Mouse (Mus musculus) CH12.LX (cell line): ENCODE results near the gene Scand1. TPM values are rescaled to one million over a fixed set of nuclear protein-coding genes. Genes with fewer than 3 reads are reported as not detected.

Source experiments
- DNase-seq: peaks from one replicate; pipeline ENCODE4 v3.0.0-alpha.2; 2013; ENCODE audit errors: extremely low read depth
- H3K27ac ChIP-seq: 2 replicates; pipeline ENCODE4 v1.5.1; 2012; ENCODE audit warnings: low read depth, mild to moderate bottlenecking, control low read depth, moderate library complexity; ENCODE audit not compliant: insufficient read depth
- H3K27me3 ChIP-seq: replicated peaks from 2 replicates; pipeline ENCODE3; 2012; ENCODE audit warnings: inconsistent platforms
- H3K36me3 ChIP-seq, 2 experiments: replicated peaks in 1 of 2; 2 replicates each; pipeline versions ENCODE3 to v1.6.1; 2012; ENCODE audit warnings: inconsistent platforms in 1 of 2, low read length in 1 of 2, mild to moderate bottlenecking in 1 of 2, mixed read lengths in 1 of 2, moderate library complexity in 1 of 2; ENCODE audit not compliant: control insufficient read depth in 1 of 2, insufficient read depth in 1 of 2
- H3K4me1 ChIP-seq, 2 experiments: 2 replicates each; pipeline ENCODE4 v1.6.1; 2012; ENCODE audit warnings: inconsistent platforms in 1 of 2, moderate library complexity in 1 of 2; ENCODE audit not compliant: insufficient read depth in 2 of 2, control insufficient read depth in 1 of 2
- H3K4me2 ChIP-seq: 2 replicates; pipeline ENCODE4 v1.6.1; 2012; ENCODE audit warnings: low read depth, mild to moderate bottlenecking, control low read depth; ENCODE audit not compliant: poor library complexity, insufficient read depth, severe bottlenecking
- H3K4me3 ChIP-seq, 3 experiments: fragments of 150-350 bp in 1 of 3; sonication (generic) in 1 of 3; replicated peaks in 1 of 3; 2 replicates each; pipeline versions ENCODE3 to v1.5.1; 2011 to 2012; ENCODE audit warnings: low read depth in 2 of 3, low read length in 2 of 3, mild to moderate bottlenecking in 2 of 3, moderate library complexity in 2 of 3, control low read depth in 1 of 3, improper control_type of control experiment in 1 of 3, inconsistent platforms in 1 of 3, mixed read lengths in 1 of 3; ENCODE audit not compliant: poor library complexity in 1 of 3
- H3K79me2 ChIP-seq: replicated peaks from 2 replicates; pipeline ENCODE4 v1.6.1; 2012; ENCODE audit warnings: mild to moderate bottlenecking, moderate library complexity; ENCODE audit not compliant: control insufficient read depth, poor library complexity, insufficient read depth, severe bottlenecking; ENCODE audit errors: extremely low read depth
- H3K9ac ChIP-seq: 2 replicates; pipeline ENCODE4 v1.6.1; 2012; ENCODE audit warnings: low read depth, mild to moderate bottlenecking, control low read depth, moderate library complexity; ENCODE audit not compliant: insufficient read depth
- H3K9me3 ChIP-seq: replicated peaks from 2 replicates; pipeline ENCODE3; 2012; ENCODE audit warnings: low read length, inconsistent platforms, mixed read lengths
- BHLHE40 ChIP-seq: IDR thresholded peaks from 2 replicates; pipeline ENCODE4 v1.6.1; 2011; ENCODE audit warnings: mild to moderate bottlenecking, low read depth, low read length, improper control_type of control experiment
- CTCF ChIP-seq, 2 experiments: IDR thresholded peaks in 1 of 2; conservative IDR thresholded peaks in 1 of 2; 2 replicates each; pipeline ENCODE4 v1.5.1; 2011 to 2012; ENCODE audit warnings: low read depth in 2 of 2, low read length in 2 of 2, improper control_type of control experiment in 1 of 2, inconsistent platforms in 1 of 2, mild to moderate bottlenecking in 1 of 2, moderate library complexity in 1 of 2
- E2F4 ChIP-seq: IDR thresholded peaks from 2 replicates; pipeline ENCODE4 v1.6.1; 2011; ENCODE audit warnings: low read depth, low read length, improper control_type of control experiment; ENCODE audit not compliant: insufficient replicate concordance
- ELF1 ChIP-seq: IDR thresholded peaks from 2 replicates; pipeline ENCODE4 v1.6.1; 2014; ENCODE audit warnings: low read depth, mild to moderate bottlenecking, inconsistent platforms, low read length, improper control_type of control experiment
- ETS1 ChIP-seq: conservative IDR thresholded peaks from 2 replicates; pipeline ENCODE4 v1.6.1; 2012; ENCODE audit warnings: low read depth, mild to moderate bottlenecking, inconsistent platforms, low read length, improper control_type of control experiment, moderate library complexity
- HCFC1 ChIP-seq: IDR thresholded peaks from 2 replicates; pipeline ENCODE4 v1.6.1; 2012; ENCODE audit warnings: low read depth, mild to moderate bottlenecking, inconsistent platforms, low read length, improper control_type of control experiment
- IRF4 ChIP-seq: IDR thresholded peaks from 2 replicates; pipeline ENCODE4 v1.6.1; 2014; ENCODE audit warnings: low read depth, mild to moderate bottlenecking, inconsistent platforms, low read length, improper control_type of control experiment
- JUN ChIP-seq: IDR thresholded peaks from 2 replicates; pipeline ENCODE4 v1.6.1; 2011; ENCODE audit warnings: low read depth, mild to moderate bottlenecking, low read length, improper control_type of control experiment, moderate library complexity; ENCODE audit not compliant: insufficient read depth
- JUND ChIP-seq: conservative IDR thresholded peaks from 2 replicates; pipeline ENCODE4 v1.6.1; 2011; ENCODE audit warnings: low read depth, low read length, improper control_type of control experiment
- KAT2A ChIP-seq: IDR thresholded peaks from 2 replicates; pipeline ENCODE4 v1.6.1; 2012; ENCODE audit warnings: low read length, improper control_type of control experiment, inconsistent platforms; ENCODE audit not compliant: insufficient replicate concordance
- MAX ChIP-seq: IDR thresholded peaks from 2 replicates; pipeline ENCODE4 v1.6.1; 2011; ENCODE audit warnings: low read length, improper control_type of control experiment
- MEF2A ChIP-seq: IDR thresholded peaks from 2 replicates; pipeline ENCODE4 v1.6.1; 2014; ENCODE audit warnings: low read depth, mild to moderate bottlenecking, inconsistent platforms, low read length, improper control_type of control experiment, borderline replicate concordance
- MXI1 ChIP-seq: IDR thresholded peaks from 2 replicates; pipeline ENCODE4 v1.6.1; 2011; ENCODE audit warnings: mild to moderate bottlenecking, low read depth, low read length, improper control_type of control experiment
- MYC ChIP-seq: IDR thresholded peaks from 2 replicates; pipeline ENCODE4 v1.6.1; 2011; ENCODE audit warnings: low read depth, mild to moderate bottlenecking, improper control_type of control experiment, low read length
- NELFE ChIP-seq: IDR thresholded peaks from 2 replicates; pipeline ENCODE4 v1.6.1; 2011; ENCODE audit warnings: low read depth, low read length, improper control_type of control experiment
- NRF1 ChIP-seq: IDR thresholded peaks from 2 replicates; pipeline ENCODE4 v1.6.1; 2014; ENCODE audit warnings: low read depth, mild to moderate bottlenecking, inconsistent platforms, low read length, improper control_type of control experiment, moderate library complexity
- PAX5 ChIP-seq: IDR thresholded peaks from 2 replicates; pipeline ENCODE4 v1.6.1; 2012; ENCODE audit warnings: low read length, inconsistent platforms, mixed read lengths
- POLR2A ChIP-seq: IDR thresholded peaks from 2 replicates; pipeline ENCODE4 v1.6.1; 2011; ENCODE audit warnings: low read depth, mild to moderate bottlenecking, improper control_type of control experiment, low read length
- POLR2AphosphoS2 ChIP-seq: IDR thresholded peaks from 2 replicates; pipeline ENCODE4 v1.6.1; 2011; ENCODE audit warnings: low read depth, low read length, improper control_type of control experiment
- RAD21 ChIP-seq: IDR thresholded peaks from 2 replicates; pipeline ENCODE4 v1.6.1; 2011; ENCODE audit warnings: low read depth, mild to moderate bottlenecking, low read length, improper control_type of control experiment, moderate library complexity
- RCOR1 ChIP-seq: conservative IDR thresholded peaks from 2 replicates; pipeline ENCODE4 v1.6.1; 2012; ENCODE audit warnings: low read depth, mild to moderate bottlenecking, inconsistent platforms, low read length, improper control_type of control experiment
- SIN3A ChIP-seq: IDR thresholded peaks from 2 replicates; pipeline ENCODE4 v1.6.1; 2012; ENCODE audit warnings: low read length, improper control_type of control experiment, inconsistent platforms
- TBP ChIP-seq: conservative IDR thresholded peaks from 2 replicates; pipeline ENCODE4 v1.6.1; 2011; ENCODE audit warnings: low read depth, low read length, improper control_type of control experiment
- TCF12 ChIP-seq: IDR thresholded peaks from 2 replicates; pipeline ENCODE4 v1.6.1; 2014; ENCODE audit warnings: low read depth, mild to moderate bottlenecking, inconsistent platforms, low read length, improper control_type of control experiment
- UBTF ChIP-seq: IDR thresholded peaks from 2 replicates; pipeline ENCODE4 v1.6.1; 2012; ENCODE audit warnings: low read depth, mild to moderate bottlenecking, inconsistent platforms, low read length, improper control_type of control experiment, moderate library complexity
- USF1 ChIP-seq: IDR thresholded peaks from 2 replicates; pipeline ENCODE4 v1.6.1; 2014; ENCODE audit warnings: low read depth, mild to moderate bottlenecking, inconsistent platforms, low read length, improper control_type of control experiment
- USF2 ChIP-seq: conservative IDR thresholded peaks from 2 replicates; pipeline ENCODE4 v1.6.1; 2011; ENCODE audit warnings: low read depth, low read length, improper control_type of control experiment
- ZKSCAN1 ChIP-seq: IDR thresholded peaks from 2 replicates; pipeline ENCODE4 v1.6.1; 2012; ENCODE audit warnings: low read depth, inconsistent platforms, low read length, improper control_type of control experiment, borderline replicate concordance
- ZMIZ1 ChIP-seq: IDR thresholded peaks from 2 replicates; pipeline ENCODE4 v1.6.1; 2012; ENCODE audit warnings: low read depth, mild to moderate bottlenecking, inconsistent platforms, low read length, improper control_type of control experiment
- ZNF384 ChIP-seq: IDR thresholded peaks from 2 replicates; pipeline ENCODE4 v1.6.1; 2012; ENCODE audit warnings: low read depth, low read length, improper control_type of control experiment, inconsistent platforms
- dilution Hi-C: fragments of 300-500 bp; cut with MboI; formaldehyde crosslinking; loops from 2 replicates; pipeline ENCODE4 v1.14.3; 2020; ENCODE audit warnings: low sequenced_read_pairs; ENCODE audit not compliant: extremely low pct_unique_long_range_greater_than_20kb, extremely low pct_ligation_motif_present
- in situ Hi-C: fragments of 300-500 bp; cut with MboI; formaldehyde crosslinking; loops from 3 replicates; pipeline ENCODE4 v1.14.3; 2019; ENCODE audit warnings: low sequenced_read_pairs, low pct_ligation_motif_present, low pct_unique_long_range_greater_than_20kb, mixed read lengths
- polyA plus RNA-seq: library from polyadenylated mRNA; unstranded; fragments of >175 nt; gene quantifications from 2 replicates; pipeline ENCODE4 v1.2.1, GENCODE M21; 2012; ENCODE audit warnings: low read depth; ENCODE audit not compliant: insufficient read length
- total RNA-seq, 2 experiments: library from RNA; depleted of rRNA; stranded (reverse); fragments of 300-350 nt in 1 of 2; fragments of >200 nt in 1 of 2; gene quantifications; 2 replicates each; pipeline ENCODE4 v1.2.3; 2012 to 2014

The Scand1 gene
- total RNA-seq (2012; rRNA removed) = 64.0 and 72.6 TPM in 2 replicates
- 78.5 and 86.6 TPM in 2 replicates for total RNA-seq (2014; rRNA removed)
- 48.5 and 48.7 TPM in 2 replicates for polyA plus RNA-seq

- peak; percentile 87 for DNase-seq
- H3K27me3 ChIP-seq = no peaks in the 10 kb centered on the region
- peaks cover 6% of the 10 kb centered on the region for H3K9me3 ChIP-seq
- H3K36me3 ChIP-seq = peaks cover 0 to 32% of the 10 kb centered on the region in 2 experiments
- in situ Hi-C loops (no loop called here), dilution Hi-C loops (no loop called here)
- TF ChIP-seq USF1 (peak; percentile 89), HCFC1 (peak; percentile 75), IRF4 (peak; percentile 58; the same call in 1 of the 2 replicates), NELFE (peak; percentile 66; the same call in 1 of the 2 replicates), JUND (no peak), JUN (no peak), UBTF (no peak), POLR2AphosphoS2 (peak; percentile 56; the same call in 1 of the 2 replicates), MEF2A (peak; percentile 33; the same call in 1 of the 2 replicates), RAD21 (no peak; the same call in 1 of the 2 replicates), ZKSCAN1 (no peak), ETS1 (peak; percentile 56), KAT2A (0 out of 2 replicates have a peak, but pooled peaks have one; percentile 54), MAX (peak; percentile 89), PAX5 (no peak), NRF1 (peak; percentile 19; the same call in 1 of the 2 replicates), RCOR1 (0 out of 2 replicates have a peak, but pooled peaks have one; percentile 57), E2F4 (no peak), POLR2A (peak; percentile 86), BHLHE40 (peak; percentile 97), ZMIZ1 (peak; percentile 85), MXI1 (peak; percentile 60; the same call in 1 of the 2 replicates), SIN3A (peak; percentile 89), USF2 (peak; percentile 82), TCF12 (peak; percentile 82), ELF1 (peak; percentile 91), ZNF384 (no peak), MYC (0 out of 2 replicates have a peak, but pooled peaks have one; percentile 36), CTCF (conservative IDR thresholded peaks at IDR 0.05 in 1 of 2, IDR thresholded peaks at IDR 0.05 in 1 of 2; ENCODE audit: low read depth in 2 of 2, low read length in 2 of 2) (peak in 1 of 2 experiments; percentile 43; a peak in 2 of 4 replicates), TBP (0 out of 2 replicates have a peak, but pooled peaks have one; percentile 53)
- peaks cover 5 to 35% of the 10 kb centered on the region in 2 experiments; a peak in 3 of 4 replicates for H3K4me1 ChIP-seq
- H3K79me2 ChIP-seq = peaks cover 3% of the 10 kb centered on the region
- H3K27ac ChIP-seq = peak within 1 kb of the TSS; percentile 96
- H3K4me2 ChIP-seq = peak within 1 kb of the TSS; percentile 69
- H3K9ac ChIP-seq = peak within 1 kb of the TSS; percentile 78
- peak within 1 kb of the TSS; percentile 74 to 86 (median 76) for H3K4me3 ChIP-seq
These were observed at the start of gene Scand1, which contains the start of gene Cnbd2 for GRCm38 (mm10) chr2:156312297-156312897. Scand1 (minus strand) TSS chr2:156312704. Cnbd2 (plus strand) TSS chr2:156312299.
